Mouse (Mus musculus) megakaryocyte, embryonic 14.5 days (primary cell): ENCODE measurements at regions not wholly inside any gene's neighbourhood (a gene's known extent, or its start where the extent isn't known, plus 50 kb on each side); places are given as distances from the start of the nearest gene placed in this dataset.
"Not testable (repeated sequence)": the region's sequence is repeated elsewhere in the genome, so short reads cannot be mapped to it uniquely, and the experiment has no call there.

Source experiments
- H3K27me3 ChIP-seq: replicated peaks from 2 replicates; pipeline ENCODE3; 2012; ENCODE audit warnings: inconsistent platforms
- H3K36me3 ChIP-seq: replicated peaks from 2 replicates; pipeline ENCODE3; 2012; ENCODE audit warnings: low read length, inconsistent platforms, mixed read lengths
- H3K4me1 ChIP-seq: 2 replicates; pipeline ENCODE4 v1.6.1; 2012; ENCODE audit warnings: inconsistent platforms
- H3K4me3 ChIP-seq: replicated peaks from 2 replicates; pipeline ENCODE3; 2012; ENCODE audit warnings: moderate library complexity, mild to moderate bottlenecking, inconsistent platforms
- H3K9me3 ChIP-seq: 2 replicates; pipeline ENCODE4 v1.6.1; 2012; ENCODE audit warnings: inconsistent platforms
- FLI1 ChIP-seq: IDR thresholded peaks from 2 replicates; pipeline ENCODE4 v1.6.1; 2012; ENCODE audit warnings: low read length, inconsistent platforms, mixed read lengths
- GATA1 ChIP-seq: IDR thresholded peaks from 3 replicates; pipeline ENCODE4 v1.6.1; 2012; ENCODE audit warnings: mixed read lengths, low read length, inconsistent platforms, borderline replicate concordance

GRCm38 (mm10) chrX:130638513-130638912, 889.0 kb downstream of the Diaph2 start:
- no peaks in the 10 kb centered on the region for H3K4me1 ChIP-seq
- no peak overlapping the region for H3K4me3 ChIP-seq
- no peaks in the 10 kb centered on the region for H3K36me3 ChIP-seq
- H3K9me3 ChIP-seq, result no peaks in the 10 kb centered on the region
- no peaks in the 10 kb centered on the region for H3K27me3 ChIP-seq
- TF ChIP-seq GATA1 (no peak), FLI1 (no peak)

- H3K4me1 ChIP-seq, result no peaks in the 10 kb centered on the region
- no peaks in the 10 kb centered on the region for H3K36me3 ChIP-seq
- no peak for TF ChIP-seq FLI1
- TF ChIP-seq GATA1, result no peak
- H3K4me3 ChIP-seq, result no peak overlapping the region
- no peaks in the 10 kb centered on the region for H3K9me3 ChIP-seq
- no peaks in the 10 kb centered on the region for H3K27me3 ChIP-seq
Measured at GRCm38 (mm10) chrX:130655815-130656214, 906.3 kb downstream of the Diaph2 start.

- Histone ChIP-seq H3K4me1 (no peaks in the 10 kb centered on the region), H3K4me3 (no peak overlapping the region), H3K27me3 (no peaks in the 10 kb centered on the region), H3K36me3 (no peaks in the 10 kb centered on the region), H3K9me3 (no peaks in the 10 kb centered on the region)
- no peak for TF ChIP-seq GATA1
- no peak for TF ChIP-seq FLI1
Measured at GRCm38 (mm10) chrX:130684381-130684780, 934.8 kb downstream of the Diaph2 start.

GRCm38 (mm10) chrX:130708929-130709328, 959.4 kb downstream of the Diaph2 start:
- Histone ChIP-seq H3K36me3 (no peaks in the 10 kb centered on the region), H3K27me3 (no peaks in the 10 kb centered on the region), H3K4me1 (no peaks in the 10 kb centered on the region), H3K4me3 (no peak overlapping the region), H3K9me3 (no peaks in the 10 kb centered on the region)
- TF ChIP-seq FLI1 (no peak), GATA1 (no peak)

- H3K27me3 ChIP-seq, H3K4me3 ChIP-seq, H3K9me3 ChIP-seq, H3K4me1 ChIP-seq, H3K36me3 ChIP-seq: not testable (repeated sequence)
Measured at GRCm38 (mm10) chrX:130744132-130744531, 994.6 kb downstream of the Diaph2 start.
